Mouse (Mus musculus) small intestine, adult 10 weeks (tissue): ENCODE measurements around the gene Acvr1. TPM values are rescaled to one million over a fixed set of nuclear protein-coding genes. Genes with fewer than 3 reads are reported as not detected.

Source experiments
- polyA plus RNA-seq: library from polyadenylated mRNA; stranded (reverse); fragments of 350-450 nt; fragmentation: Illumina TruSeq; extraction: RNeasy Lipid Tissue Mini Kit (QIAGEN cat#74804); gene quantifications from one replicate; pipeline ENCODE4 v1.2.3, GENCODE M21; 2014; ENCODE audit warnings: low replicate concordance

Gene Acvr1
- polyA plus RNA-seq, result 15.9 TPM

DNA sequence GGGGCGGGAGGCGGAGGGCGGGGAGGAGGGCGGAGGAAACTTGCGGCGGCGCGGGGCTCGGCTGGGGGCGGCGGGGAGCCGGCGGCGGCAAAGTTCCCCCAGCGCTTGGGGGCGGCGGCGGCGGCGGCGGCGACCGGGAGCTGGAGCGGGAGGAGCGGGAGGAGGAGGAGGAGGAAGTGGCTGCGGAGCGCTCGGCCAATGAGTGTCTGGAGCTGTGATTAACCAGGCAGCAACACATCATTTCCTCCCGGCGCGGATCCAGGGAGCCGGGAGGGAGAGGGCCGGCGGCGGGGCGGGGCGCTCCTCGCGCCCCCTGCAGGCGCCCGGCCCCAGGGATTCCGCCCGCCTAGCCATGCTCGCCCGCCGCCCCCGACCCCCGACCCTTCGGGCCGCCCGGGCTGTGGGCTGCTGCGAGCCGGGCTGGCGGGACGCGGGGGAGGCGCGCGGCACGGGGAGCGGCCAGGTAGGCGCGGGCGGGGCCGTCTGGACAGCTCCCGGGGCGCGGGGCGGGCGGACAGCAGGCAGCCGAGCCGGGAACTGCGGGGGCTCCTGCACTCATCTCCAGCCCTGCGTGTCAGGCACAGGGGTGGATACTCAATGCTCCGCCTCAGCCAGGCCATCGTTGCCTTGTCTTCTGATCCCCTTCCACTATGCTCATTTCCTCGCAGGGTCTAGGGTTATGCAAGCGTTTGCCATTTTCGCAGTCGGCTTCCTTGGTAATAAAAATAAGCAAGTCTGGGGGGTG, at the start of gene Acvr1, which contains the start of gene Upp2:
TSS of gene Acvr1 (minus strand) at position 92 of the 745 bp plus-strand sequence.
TSS of gene Upp2 (plus strand) at position 233 of the 745 bp plus-strand sequence.

DNA sequence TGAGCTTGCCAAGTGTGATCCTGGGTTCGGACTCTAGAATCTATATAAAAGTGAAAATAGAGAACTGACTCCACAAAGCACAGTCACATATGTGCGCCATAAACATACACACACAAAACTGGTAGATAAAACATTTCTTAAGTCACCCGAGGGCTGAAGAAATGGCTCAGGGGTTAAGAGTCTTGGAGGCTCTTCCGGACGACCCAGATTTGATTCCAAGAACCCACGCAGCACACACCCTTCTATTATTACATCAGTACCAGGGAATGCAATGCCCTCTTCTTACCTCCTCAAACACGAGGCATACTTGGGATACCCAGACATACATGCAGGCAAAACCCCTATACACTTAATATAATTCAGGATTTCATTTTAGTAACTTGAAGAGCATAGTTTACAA, 97.1 kb downstream of the Acvr1 start, which contains the start of gene Gm17409:
TSS of gene Gm17409 (plus strand) at position 301 of the 400 bp plus-strand sequence.

GRCm38 (mm10) chr2:58357414-58358131, 209.4 kb downstream of the Acvr1 start, which contains the start of gene Acvr1c:
Gene Acvr1c (minus strand): TSS chr2:58357895.

Other genes with a start within 250 kb of the Acvr1 start
- 7.1 TPM for gene Acvr1c, start 209.3 kb downstream of the Acvr1 start, polyA plus RNA-seq
- not detected for gene Gm17409, start 97.0 kb downstream of the Acvr1 start, polyA plus RNA-seq
- gene Upp2, start 141 bp upstream of the Acvr1 start, polyA plus RNA-seq, result 2.2 TPM